Mouse (Mus musculus) right cerebral cortex, postnatal 36 days (tissue): ENCODE measurements at regions not wholly inside any gene's neighbourhood (a gene's known extent, or its start where the extent isn't known, plus 50 kb on each side); places are given as distances from the start of the nearest gene placed in this dataset.
A peak's percentile ranks its signal among the peaks of the same experiment; 100 is the strongest.

Source experiments
- DNase-seq, 2 experiments: peaks; one replicate each; pipeline ENCODE4 v3.0.0; 2022; ENCODE audit warnings: low spot score in 2 of 2, mixed read lengths in 1 of 2

- DNase-seq: no peak
These were observed 155.6 kb upstream of the Itga1 start for GRCm38 (mm10) chr13:115257345-115257744.

- DNase-seq: no peak
These were observed 150.8 kb upstream of the Itga1 start for GRCm38 (mm10) chr13:115252541-115252940.

GRCm38 (mm10) chr13:115231981-115232380 lies 130.2 kb upstream of the Itga1 start:
- DNase-seq: no peak

GRCm38 (mm10) chr13:115230494-115230893 lies 128.7 kb upstream of the Itga1 start:
- DNase-seq: peak; percentile 2 to 9

- DNase-seq: no peak
These were observed 125.1 kb upstream of the Itga1 start for GRCm38 (mm10) chr13:115226824-115227223.

GRCm38 (mm10) chr13:115219701-115220100 lies 117.9 kb upstream of the Itga1 start:
- DNase-seq: no peak

- no peak for DNase-seq
These were observed 109.5 kb upstream of the Itga1 start for GRCm38 (mm10) chr13:115211285-115211684.

GRCm38 (mm10) chr13:115210643-115211208 lies 109.0 kb upstream of the Itga1 start:
- no peak for DNase-seq

- DNase-seq: no peak
These were observed 107.8 kb upstream of the Itga1 start for GRCm38 (mm10) chr13:115209402-115210192.

GRCm38 (mm10) chr13:115206723-115207122 lies 105.0 kb upstream of the Itga1 start:
- no peak for DNase-seq

- no peak for DNase-seq
These were observed 97.4 kb upstream of the Itga1 start for GRCm38 (mm10) chr13:115199166-115199565.

GRCm38 (mm10) chr13:115188066-115188465 lies 86.3 kb upstream of the Itga1 start:
- no peak for DNase-seq

- DNase-seq: no peak
These were observed 85.6 kb upstream of the Itga1 start for GRCm38 (mm10) chr13:115187356-115187755.

GRCm38 (mm10) chr13:115182211-115182870 lies 80.6 kb upstream of the Itga1 start:
- no peak for DNase-seq

GRCm38 (mm10) chr13:115178175-115178917 lies 76.6 kb upstream of the Itga1 start:
- no peak for DNase-seq

- no peak for DNase-seq
These were observed 69.7 kb upstream of the Itga1 start for GRCm38 (mm10) chr13:115171347-115172062.

GRCm38 (mm10) chr13:115165981-115166380 lies 64.2 kb upstream of the Itga1 start:
- no peak for DNase-seq

- DNase-seq: no peak
These were observed 61.1 kb upstream of the Itga1 start for GRCm38 (mm10) chr13:115162689-115163413.

GRCm38 (mm10) chr13:115159386-115159785 lies 57.6 kb upstream of the Itga1 start:
- no peak for DNase-seq
